Mouse (Mus musculus) midbrain, embryonic 15.5 days (tissue): ENCODE results near the gene Ski. TPM values are rescaled to one million over a fixed set of nuclear protein-coding genes. Genes with fewer than 3 reads are reported as not detected.
A peak's percentile ranks its signal among the peaks of the same experiment; 100 is the strongest.
"Not testable (repeated sequence)": the region's sequence is repeated elsewhere in the genome, so short reads cannot be mapped to it uniquely, and the experiment has no call there.

Experiments used
- ATAC-seq: fragments of 200-750 bp; cut with Nextera tagmentation; replicated peaks from 2 replicates; pipeline ENCODE4 v1.8.0; 2017; ENCODE audit warnings: moderate TSS enrichment
- H3K27ac ChIP-seq: fragments of 300-500 bp; sonication (generic); 2 replicates; pipeline ENCODE4 v1.5.1; 2015; ENCODE audit warnings: mild to moderate bottlenecking, inconsistent platforms
- H3K27me3 ChIP-seq: fragments of 300-500 bp; sonication (generic); replicated peaks from 2 replicates; pipeline ENCODE4 v1.6.1; 2015; ENCODE audit warnings: inconsistent platforms
- H3K36me3 ChIP-seq: fragments of 300-500 bp; sonication (generic); replicated peaks from 2 replicates; pipeline ENCODE4 v1.6.1; 2015; ENCODE audit warnings: inconsistent platforms
- H3K4me1 ChIP-seq: fragments of 300-500 bp; sonication (generic); 2 replicates; pipeline ENCODE4 v1.6.1; 2015; ENCODE audit warnings: inconsistent platforms
- H3K4me2 ChIP-seq: fragments of 300-500 bp; sonication (generic); 2 replicates; pipeline ENCODE4 v1.6.1; 2015; ENCODE audit warnings: inconsistent platforms, mild to moderate bottlenecking, moderate library complexity
- H3K4me3 ChIP-seq: fragments of 300-500 bp; sonication (generic); 2 replicates; pipeline ENCODE4 v1.5.1; 2015; ENCODE audit warnings: mild to moderate bottlenecking, inconsistent platforms
- H3K9ac ChIP-seq: fragments of 300-500 bp; sonication (generic); 2 replicates; pipeline ENCODE4 v1.6.1; 2015; ENCODE audit warnings: mild to moderate bottlenecking, inconsistent platforms
- H3K9me3 ChIP-seq: fragments of 300-500 bp; sonication (generic); 2 replicates; pipeline ENCODE4 v1.6.1; 2016; ENCODE audit warnings: inconsistent platforms
- WGBS: fragments of 180-500 bp; shearing (Covaris S2); methylation state at CpG from one replicate; pipeline ENCODE4 v1.1.7; 2015; ENCODE audit warnings: mixed read lengths; 5-methylcytosine and 5-hydroxymethylcytosine counted together
- polyA plus RNA-seq: library from polyadenylated mRNA; unstranded; fragments of >200 nt; fragmentation: Nextera tagmentation; extraction: Ambion mirVana; gene quantifications from 2 replicates; pipeline ENCODE4 v1.2.1, GENCODE M21; 2015

Gene Ski
- polyA plus RNA-seq, result 10.1 and 10.8 TPM in 2 replicates

DNA sequence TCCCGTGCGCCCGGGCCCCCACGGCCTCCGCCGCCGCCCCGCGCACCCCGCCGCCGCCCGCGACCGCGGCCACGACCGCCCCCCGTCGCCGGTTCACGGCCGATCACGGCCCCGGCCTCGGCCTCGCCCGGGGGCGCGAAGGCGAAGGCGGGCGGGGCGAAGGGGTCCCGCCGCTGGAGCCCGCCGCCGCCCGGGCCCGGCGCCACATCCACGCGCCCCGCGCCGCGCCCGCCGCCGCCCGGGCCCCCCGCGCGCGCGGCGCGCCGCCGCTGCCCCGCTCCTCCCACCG, at the start of gene Ski:
Ski (minus strand) TSS at position 41 of the 289 bp plus-strand sequence.
- no peak for ATAC-seq

DNA sequence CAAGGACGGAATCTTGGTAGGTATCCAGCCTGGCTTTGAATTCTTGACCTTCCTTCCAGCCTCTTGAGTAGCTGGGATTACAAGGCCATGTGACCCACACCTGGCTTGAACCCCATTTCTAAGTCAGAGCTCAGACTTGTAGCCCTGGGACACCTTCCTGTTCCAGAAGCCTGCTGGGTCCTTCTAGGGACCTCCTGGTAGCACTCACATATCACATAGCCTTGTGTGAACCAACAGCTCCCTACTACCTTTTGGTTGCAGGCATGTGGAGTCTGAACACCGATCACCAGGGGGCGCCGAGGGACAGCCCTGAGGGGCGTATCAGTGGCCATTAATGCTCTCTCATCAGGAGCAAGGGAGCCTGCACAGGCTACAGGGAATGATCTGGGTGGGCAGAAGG, 46.0 kb upstream of the Ski start:
- no peak overlapping the region for H3K9ac ChIP-seq
- peaks cover 20% of the 10 kb centered on the region; the same call in 1 of the 2 replicates for H3K36me3 ChIP-seq
- H3K9me3 ChIP-seq, result no peaks in the 10 kb centered on the region
- no peak overlapping the region for H3K4me3 ChIP-seq
- WGBS, result 49% methylated on average over 5 of the region's 5 CpGs
- H3K27ac ChIP-seq, result no peak overlapping the region
- no peaks in the 10 kb centered on the region for H3K27me3 ChIP-seq
- ATAC-seq, result 0 out of 2 replicates have a peak, but pooled peaks have one; percentile 11
- no peak overlapping the region for H3K4me2 ChIP-seq
- no peaks in the 10 kb centered on the region for H3K4me1 ChIP-seq

More for the DNA sequence above, at the start of gene Ski:
- peak within 1 kb of the TSS; percentile 88 for H3K9ac ChIP-seq
- H3K27me3 ChIP-seq, result no peaks in the 10 kb centered on the region
- H3K27ac ChIP-seq, result peak within 1 kb of the TSS; percentile 94
- peak within 1 kb of the TSS; percentile 95 for H3K4me2 ChIP-seq
- no peaks in the 10 kb centered on the region for H3K36me3 ChIP-seq
- H3K9me3 ChIP-seq, result no peaks in the 10 kb centered on the region
- H3K4me3 ChIP-seq, result peak within 1 kb of the TSS; percentile 85
- WGBS, result 1% methylated on average over 40 of the region's 63 CpGs
- peaks cover 43% of the 10 kb centered on the region for H3K4me1 ChIP-seq

DNA sequence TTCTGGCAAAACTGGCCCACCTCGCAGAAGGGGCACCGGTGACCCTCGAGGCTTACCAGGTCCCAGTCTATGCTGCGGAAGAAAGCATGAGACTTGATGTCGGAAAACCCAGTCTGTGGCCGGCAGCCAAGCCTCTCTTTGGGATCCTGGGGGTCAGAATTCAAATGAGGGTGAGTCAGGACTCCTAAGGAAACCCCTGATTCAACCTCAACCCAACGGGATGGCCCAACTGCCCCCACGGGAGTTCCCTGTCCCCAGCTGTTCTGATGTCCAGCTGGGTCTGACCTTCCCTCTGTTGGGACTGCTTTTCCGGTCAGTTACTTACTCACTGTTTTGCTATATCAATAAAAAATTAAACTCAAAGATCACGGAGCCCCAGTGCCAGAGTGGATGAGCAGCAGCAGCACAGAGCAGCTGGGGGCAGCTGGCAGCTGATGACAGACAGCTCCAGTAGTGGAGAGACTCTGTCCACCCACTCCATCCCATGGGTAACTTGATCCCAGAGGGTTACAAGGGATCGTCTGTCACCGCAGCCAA, 45.3 kb upstream of the Ski start:
- Histone ChIP-seq H3K27me3 (no peaks in the 10 kb centered on the region), H3K36me3 (peaks cover 17% of the 10 kb centered on the region; the same call in 1 of the 2 replicates), H3K27ac (no peak overlapping the region), H3K4me3 (no peak overlapping the region), H3K9me3 (no peaks in the 10 kb centered on the region), H3K4me2 (no peak overlapping the region), H3K9ac (no peak overlapping the region), H3K4me1 (no peaks in the 10 kb centered on the region)
- ATAC-seq, result no peak
- 63% methylated on average over 12 of the region's 12 CpGs for WGBS

DNA sequence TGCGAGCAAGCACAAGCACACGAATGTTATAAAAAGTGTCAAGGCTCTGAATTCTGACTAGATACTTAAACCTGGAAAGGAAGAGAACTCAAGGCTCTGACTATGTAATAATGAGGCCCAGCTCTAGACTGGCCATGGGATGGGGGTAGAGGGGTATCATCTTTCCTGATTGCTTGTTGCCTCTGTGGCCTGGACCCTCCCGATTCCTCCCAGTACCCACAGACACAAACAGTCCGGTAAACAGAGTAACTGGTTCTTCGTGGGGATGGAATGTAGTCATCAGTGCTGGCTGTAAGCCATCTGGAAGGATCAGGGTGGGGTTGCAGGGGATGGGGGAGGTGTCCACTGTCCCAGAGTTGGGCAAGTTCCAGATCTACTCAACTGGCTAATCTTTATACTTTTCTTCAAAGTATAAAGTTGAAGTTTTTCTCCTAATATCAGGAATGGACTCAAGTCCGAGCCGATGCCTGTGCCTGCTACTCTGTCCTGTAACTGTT, 44.7 kb upstream of the Ski start:
- H3K36me3 ChIP-seq, result peaks cover 17% of the 10 kb centered on the region; the same call in 1 of the 2 replicates
- H3K9me3 ChIP-seq, result no peaks in the 10 kb centered on the region
- H3K27me3 ChIP-seq, result no peaks in the 10 kb centered on the region
- no peak overlapping the region for H3K4me2 ChIP-seq
- WGBS, result 86% methylated on average over 7 of the region's 7 CpGs
- ATAC-seq, result no peak
- no peaks in the 10 kb centered on the region for H3K4me1 ChIP-seq
- H3K27ac ChIP-seq, result no peak overlapping the region
- no peak overlapping the region for H3K4me3 ChIP-seq
- no peak overlapping the region for H3K9ac ChIP-seq

DNA sequence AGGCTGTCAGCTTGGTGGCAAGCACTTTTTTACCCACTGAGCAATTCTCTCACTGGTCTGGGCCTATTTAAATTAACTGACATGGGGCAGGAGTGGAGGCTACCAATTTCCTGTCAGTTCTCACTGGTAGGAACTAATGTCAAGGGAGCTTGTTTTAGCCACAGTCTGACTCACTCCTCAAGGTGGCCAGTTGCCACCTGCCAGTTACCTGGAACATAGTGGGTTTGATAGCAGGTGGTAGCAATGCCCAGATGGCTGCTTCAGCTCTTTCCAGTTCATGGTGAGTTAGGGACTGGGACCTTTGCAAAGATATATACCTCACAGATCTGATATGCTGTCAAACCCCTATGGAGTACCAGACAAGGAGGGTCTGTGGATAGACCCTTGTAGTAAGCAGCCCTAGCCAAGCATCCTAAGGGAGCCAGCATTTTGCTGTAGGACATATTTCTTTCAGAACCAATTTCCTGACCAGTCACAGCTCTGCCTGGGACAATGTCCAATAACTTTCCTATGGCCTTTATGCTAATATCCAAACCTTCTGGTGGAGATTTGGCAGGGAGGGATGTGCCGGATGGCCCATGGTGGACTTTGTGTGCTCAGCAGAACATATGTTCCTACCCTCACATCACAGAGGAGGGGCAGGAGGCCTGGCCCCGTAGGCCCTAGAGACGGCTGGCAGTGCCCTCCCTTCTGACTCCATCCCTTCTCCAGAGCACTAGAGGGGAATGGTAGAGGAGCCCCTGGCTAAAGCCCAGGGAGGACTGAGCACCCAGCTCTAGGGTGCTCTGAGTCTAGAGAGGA, 42.3 kb upstream of the Ski start:
- Histone ChIP-seq H3K36me3 (peaks cover 8% of the 10 kb centered on the region), H3K9me3 (no peaks in the 10 kb centered on the region), H3K27ac (no peak overlapping the region), H3K4me2 (no peak overlapping the region), H3K4me1 (no peaks in the 10 kb centered on the region), H3K9ac (no peak overlapping the region), H3K4me3 (no peak overlapping the region), H3K27me3 (no peaks in the 10 kb centered on the region)
- WGBS, result 88% methylated on average over 3 of the region's 3 CpGs
- ATAC-seq, result no peak

DNA sequence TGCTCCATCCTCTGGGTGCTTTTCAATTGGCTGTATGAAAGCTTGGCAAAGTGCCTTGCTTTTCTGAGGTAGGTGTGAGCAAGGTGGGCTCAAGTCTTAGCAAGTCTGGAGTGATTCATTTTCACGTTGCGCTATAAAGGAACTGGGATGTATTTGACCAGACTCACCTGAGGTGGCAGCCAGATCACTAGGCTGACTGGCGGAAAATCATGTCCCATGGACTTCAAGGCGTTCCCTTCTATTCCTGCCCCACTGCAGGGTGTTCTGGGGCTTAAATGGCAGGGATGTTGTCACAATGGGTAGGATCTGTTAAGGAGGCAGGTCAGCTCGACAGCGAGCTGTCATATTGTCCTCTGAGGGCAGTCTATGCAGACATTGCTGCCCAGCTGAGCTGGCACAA, 29.9 kb upstream of the Ski start:
- Histone ChIP-seq H3K4me3 (no peak overlapping the region), H3K36me3 (peaks cover 1% of the 10 kb centered on the region), H3K4me1 (peaks cover 39% of the 10 kb centered on the region), H3K9ac (peak overlapping the region; percentile 15; the same call in 1 of the 2 replicates), H3K27ac (no peak overlapping the region), H3K9me3 (no peaks in the 10 kb centered on the region), H3K4me2 (peak overlapping the region; percentile 91; the same call in 1 of the 2 replicates), H3K27me3 (no peaks in the 10 kb centered on the region)
- WGBS, result 77% methylated on average over 6 of the region's 6 CpGs
- no peak for ATAC-seq

DNA sequence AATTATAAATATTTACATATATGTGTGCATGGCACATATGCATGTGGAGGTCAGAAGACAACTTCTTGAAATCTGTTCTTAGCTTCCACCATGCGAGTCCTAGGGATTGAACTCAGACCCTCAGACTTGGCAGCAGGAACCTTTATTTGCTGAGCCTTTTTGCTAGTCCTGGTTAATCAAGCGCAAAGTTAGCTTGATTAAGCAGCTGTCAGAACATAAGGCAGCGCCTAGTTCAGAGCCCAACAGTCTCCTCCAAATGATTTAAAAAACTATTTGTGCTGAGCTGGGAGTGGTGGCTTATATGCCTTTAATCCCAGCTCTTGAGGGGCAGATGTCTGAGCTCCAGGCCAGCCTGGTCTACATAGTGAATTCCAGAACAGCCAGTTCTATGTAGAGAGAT, 28.8 kb upstream of the Ski start:
- no peaks in the 10 kb centered on the region for H3K27me3 ChIP-seq
- H3K9ac ChIP-seq, result no peak overlapping the region; the same call in 1 of the 2 replicates
- no peaks in the 10 kb centered on the region; the same call in 1 of the 2 replicates for H3K36me3 ChIP-seq
- no peak overlapping the region for H3K27ac ChIP-seq
- H3K4me1 ChIP-seq, result peaks cover 39% of the 10 kb centered on the region
- ATAC-seq, result no peak
- no peaks in the 10 kb centered on the region for H3K9me3 ChIP-seq
- peak overlapping the region; percentile 54; the same call in 1 of the 2 replicates for H3K4me3 ChIP-seq
- peak overlapping the region; percentile 91 for H3K4me2 ChIP-seq
- WGBS, result 71% methylated on average over 3 of the region's 3 CpGs

DNA sequence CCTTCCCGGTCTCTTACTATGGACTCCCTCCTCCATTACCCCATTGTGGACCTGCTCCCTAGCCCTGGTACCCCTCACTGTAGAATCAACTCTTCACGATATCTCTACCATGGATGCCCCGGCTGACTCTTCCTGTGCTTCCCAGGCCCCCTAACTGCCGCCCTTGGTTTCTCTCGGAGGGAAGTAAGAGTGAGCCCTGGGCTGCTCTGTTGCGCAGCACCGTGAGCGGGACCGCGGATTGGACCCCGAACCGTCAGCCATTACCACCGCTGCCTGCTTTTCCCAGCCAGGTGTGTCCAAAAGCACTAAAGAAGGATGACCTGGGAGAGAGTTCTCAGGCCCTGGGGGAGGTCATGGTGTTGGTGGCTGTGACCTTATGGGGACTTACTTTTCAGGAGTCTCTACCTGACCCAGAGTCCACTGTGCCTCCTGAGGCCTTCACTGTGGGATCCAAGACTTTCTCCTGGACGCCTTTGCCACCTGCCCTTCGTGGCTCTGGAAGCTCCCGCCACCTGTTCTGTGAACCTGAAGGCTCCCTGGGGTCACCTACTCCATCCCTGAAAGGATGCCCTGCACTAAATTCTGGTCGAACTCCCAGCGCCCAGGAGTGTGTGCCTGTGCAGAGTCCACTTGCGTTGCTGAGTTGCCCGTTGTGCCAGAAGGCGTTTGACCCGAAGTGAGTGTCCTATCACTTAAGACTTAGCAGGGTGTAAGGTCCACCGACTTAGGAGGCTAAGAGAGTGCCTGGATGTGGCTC, 28.1 kb upstream of the Ski start:
- H3K9ac ChIP-seq, result peak overlapping the region; percentile 69
- 9% methylated on average over 23 of the region's 23 CpGs for WGBS
- H3K27ac ChIP-seq, result peak overlapping the region; percentile 98
- H3K4me3 ChIP-seq, result peak overlapping the region; percentile 54
- H3K27me3 ChIP-seq, result no peaks in the 10 kb centered on the region
- H3K9me3 ChIP-seq, result no peaks in the 10 kb centered on the region
- peak overlapping the region; percentile 91 for H3K4me2 ChIP-seq
- no peaks in the 10 kb centered on the region for H3K36me3 ChIP-seq
- ATAC-seq, result peak; percentile 38
- peaks cover 39% of the 10 kb centered on the region for H3K4me1 ChIP-seq

DNA sequence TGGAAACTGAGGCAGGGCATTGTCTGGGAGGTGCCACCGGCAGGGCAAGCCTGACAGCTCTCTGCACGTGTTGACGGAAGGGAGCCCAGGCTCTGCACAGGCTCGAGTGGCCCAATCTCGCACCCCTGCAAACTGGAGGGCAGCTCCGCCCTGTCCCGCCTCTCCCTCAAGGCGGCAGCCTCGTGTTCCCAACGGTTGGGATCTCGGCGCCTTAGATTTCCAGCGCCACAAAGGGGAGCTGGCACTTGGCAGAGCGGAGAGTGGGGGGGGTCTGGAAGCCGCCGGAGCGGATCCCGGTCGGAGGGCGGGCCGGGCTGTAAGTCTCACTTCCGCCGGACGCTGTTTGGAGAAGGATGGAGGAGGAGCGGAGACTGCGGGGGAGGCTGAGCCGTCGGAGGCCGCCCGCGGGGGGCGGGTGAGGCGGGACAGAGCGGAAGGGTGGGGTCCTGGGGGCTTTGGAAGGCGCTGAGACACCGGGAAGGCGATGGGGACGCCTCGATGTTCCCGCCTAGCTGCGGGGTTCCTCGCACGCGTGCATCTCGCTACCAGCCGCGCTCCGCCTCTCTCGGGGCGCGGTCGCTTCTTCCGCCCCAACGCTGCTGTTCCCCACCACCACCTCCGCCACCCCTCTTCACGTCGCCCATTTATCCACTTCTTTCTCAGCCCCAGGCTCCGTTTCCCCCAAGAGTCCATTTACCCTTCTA, 27.4 kb upstream of the Ski start, which contains the start of gene Faap20:
Faap20 (plus strand) TSS at position 155 of the 704 bp plus-strand sequence.
- H3K36me3 ChIP-seq, result no peaks in the 10 kb centered on the region
- peak; percentile 92 for ATAC-seq
- peak within 1 kb of the TSS; percentile 91 for H3K4me2 ChIP-seq
- H3K9me3 ChIP-seq, result no peaks in the 10 kb centered on the region
- H3K4me3 ChIP-seq, result peak within 1 kb of the TSS; percentile 54
- WGBS, result under 1% methylated on average over 55 of the region's 58 CpGs
- H3K27me3 ChIP-seq, result no peaks in the 10 kb centered on the region
- H3K4me1 ChIP-seq, result peaks cover 39% of the 10 kb centered on the region
- peak within 1 kb of the TSS; percentile 98 for H3K27ac ChIP-seq
- peak within 1 kb of the TSS; percentile 69 for H3K9ac ChIP-seq

DNA sequence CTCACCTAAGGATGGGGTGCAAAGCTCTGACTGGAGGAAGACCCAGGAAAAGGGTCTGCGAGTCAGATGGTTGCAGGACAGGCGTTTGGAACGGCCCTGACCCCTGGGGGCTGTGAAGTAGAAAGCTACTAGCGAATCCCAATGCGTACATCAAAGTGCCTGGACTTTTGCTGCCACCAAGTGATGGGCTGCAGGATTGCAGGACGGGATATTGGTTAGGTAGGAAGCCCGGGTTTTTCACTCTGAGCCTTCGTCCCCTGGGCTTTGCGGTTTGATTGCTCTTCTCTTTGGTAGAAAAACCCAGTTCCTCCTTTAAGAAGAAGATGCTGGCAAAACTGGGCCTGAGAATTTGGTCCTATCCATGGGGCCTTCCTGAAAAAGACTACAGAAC, 26.9 kb upstream of the Ski start:
- Histone ChIP-seq H3K4me3 (peak overlapping the region; percentile 54), H3K36me3 (no peaks in the 10 kb centered on the region), H3K27me3 (no peaks in the 10 kb centered on the region), H3K4me1 (peaks cover 39% of the 10 kb centered on the region), H3K4me2 (peak overlapping the region; percentile 91), H3K9me3 (no peaks in the 10 kb centered on the region), H3K27ac (peak overlapping the region; percentile 98), H3K9ac (peak overlapping the region; percentile 69)
- under 1% methylated on average over 9 of the region's 9 CpGs for WGBS
- peak; percentile 71 for ATAC-seq

DNA sequence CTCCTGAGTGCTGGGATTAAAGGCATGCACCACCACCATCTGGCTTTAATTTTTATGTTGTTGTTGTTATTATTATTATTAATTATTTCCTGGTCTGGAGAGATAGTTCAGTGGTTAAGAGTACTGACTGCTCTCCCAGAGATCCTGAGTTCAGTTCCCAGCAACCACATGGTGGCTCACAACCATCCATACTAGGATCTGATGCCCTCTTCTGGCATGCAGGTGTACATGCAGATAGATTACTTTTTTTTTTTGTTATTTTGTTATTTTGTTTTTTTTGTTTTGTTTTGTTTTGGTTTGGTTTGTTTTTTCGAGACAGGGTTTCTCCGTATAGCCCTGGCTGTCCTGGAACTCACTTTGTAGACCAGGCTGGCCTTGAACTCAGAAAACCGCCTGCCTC, 25.7 kb upstream of the Ski start:
- H3K4me1 ChIP-seq, result peaks cover 31% of the 10 kb centered on the region
- not testable (repeated sequence) for H3K27ac ChIP-seq, H3K27me3 ChIP-seq, H3K9ac ChIP-seq, ATAC-seq, H3K4me2 ChIP-seq, H3K4me3 ChIP-seq, H3K36me3 ChIP-seq, H3K9me3 ChIP-seq
- 93% methylated on average over 3 of the region's 3 CpGs for WGBS
